Mouse (Mus musculus) ES-E14 (cell line): Measurements from ENCODE around the gene Lyg2.

ENCODE experiments used
- CHD2 ChIP-seq: IDR thresholded peaks from 2 replicates; pipeline ENCODE4 v1.6.1; 2014; ENCODE audit warnings: mild to moderate bottlenecking, low read depth, low read length, inconsistent platforms
- HCFC1 ChIP-seq: IDR thresholded peaks from 2 replicates; pipeline ENCODE4 v1.6.1; 2012; ENCODE audit warnings: low read length, inconsistent platforms, borderline replicate concordance; ENCODE audit not compliant: insufficient read depth
- MAFK ChIP-seq: IDR thresholded peaks from 2 replicates; pipeline ENCODE4 v1.6.1; 2014; ENCODE audit warnings: mild to moderate bottlenecking, low read depth, low read length, inconsistent platforms; ENCODE audit not compliant: insufficient read depth
- ZC3H11A ChIP-seq: IDR thresholded peaks from 2 replicates; pipeline ENCODE4 v1.6.1; 2012; ENCODE audit warnings: low read depth, mild to moderate bottlenecking, inconsistent platforms, low read length, borderline replicate concordance
- ZNF384 ChIP-seq: IDR thresholded peaks from 2 replicates; pipeline ENCODE4 v1.6.1; 2012; ENCODE audit warnings: low read depth, low read length, inconsistent platforms

- TF ChIP-seq HCFC1 (no peak), MAFK (no peak), CHD2 (no peak), ZC3H11A (no peak), ZNF384 (no peak)
These were observed 16.5 kb downstream of the Lyg2 start for GRCm38 (mm10) chr1:37899816-37900215.
